Mouse (Mus musculus) kidney, adult 18-20 months (tissue): Measurements from ENCODE around the gene Alg14.
A peak's percentile ranks its signal among the peaks of the same experiment; 100 is the strongest.

Experiments
- DNase-seq: peaks from one replicate; pipeline ENCODE4 v3.0.0; 2021

Gene Alg14

DNA sequence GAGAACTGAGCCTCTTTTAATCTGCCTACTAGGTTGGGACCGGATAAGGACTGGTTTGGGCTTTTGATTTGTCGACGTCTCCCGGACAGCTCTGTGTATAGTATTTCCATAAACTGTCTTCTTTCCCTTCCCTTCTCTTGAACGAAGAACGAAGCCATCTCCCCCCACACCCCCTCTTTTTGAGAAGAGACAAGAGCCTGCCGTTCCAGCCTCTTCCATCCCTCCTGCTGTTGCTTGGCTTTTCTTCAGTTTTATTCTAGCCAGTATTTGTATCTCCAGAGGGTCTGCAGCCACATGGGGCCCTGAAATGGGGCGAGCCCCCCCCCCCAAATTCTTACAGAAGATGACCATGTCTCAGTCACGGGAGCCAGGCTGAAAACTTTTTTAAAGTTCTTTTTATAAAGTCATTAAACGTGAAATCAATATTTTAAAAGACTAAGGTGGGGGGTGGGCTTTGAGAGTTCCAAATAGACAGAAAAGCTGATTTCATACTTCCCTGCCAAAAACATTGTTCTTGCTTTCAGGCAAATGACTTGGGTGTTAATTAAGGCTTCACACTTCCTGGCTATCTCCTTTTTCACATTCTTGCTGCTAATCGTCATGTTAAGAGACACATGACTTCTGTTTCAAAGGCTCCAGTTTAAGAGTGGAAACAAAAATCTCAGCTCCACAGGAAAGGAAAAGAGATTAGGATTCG, 79.4 kb downstream of the Alg14 start:
- no peak for DNase-seq

DNA sequence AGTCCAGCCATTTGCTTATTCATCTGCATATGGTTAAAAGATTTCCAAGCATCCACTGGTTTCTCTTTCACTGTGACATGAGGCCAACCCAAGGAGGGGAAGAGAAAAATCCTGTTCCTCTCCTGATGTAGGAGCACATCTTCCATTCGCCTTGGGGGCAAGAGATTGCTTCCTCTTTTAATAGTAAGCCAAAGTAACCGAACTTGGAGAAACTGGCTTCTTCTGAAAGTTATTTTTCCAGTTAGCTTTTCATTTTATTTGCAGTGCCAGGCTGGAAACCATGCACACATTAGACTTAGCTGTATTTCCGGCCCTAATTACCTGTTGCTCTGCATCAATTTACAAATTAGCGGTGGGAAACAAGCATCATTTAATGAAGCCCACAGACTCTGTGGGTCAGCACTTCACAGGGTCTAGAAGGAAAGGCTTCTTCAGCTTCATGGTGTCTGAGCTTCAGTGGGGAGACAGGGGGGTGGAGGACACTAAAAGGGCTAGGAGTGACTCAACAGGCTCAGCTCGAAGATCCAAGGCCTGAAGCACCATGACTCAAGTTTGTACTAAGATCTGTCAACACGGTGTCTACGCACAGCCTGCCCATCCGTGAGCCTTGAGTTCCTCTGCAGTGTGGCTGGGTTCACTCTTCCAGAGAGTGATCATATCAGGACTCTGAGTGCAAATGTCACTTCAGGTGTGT, 80.1 kb downstream of the Alg14 start:
- no peak for DNase-seq

DNA sequence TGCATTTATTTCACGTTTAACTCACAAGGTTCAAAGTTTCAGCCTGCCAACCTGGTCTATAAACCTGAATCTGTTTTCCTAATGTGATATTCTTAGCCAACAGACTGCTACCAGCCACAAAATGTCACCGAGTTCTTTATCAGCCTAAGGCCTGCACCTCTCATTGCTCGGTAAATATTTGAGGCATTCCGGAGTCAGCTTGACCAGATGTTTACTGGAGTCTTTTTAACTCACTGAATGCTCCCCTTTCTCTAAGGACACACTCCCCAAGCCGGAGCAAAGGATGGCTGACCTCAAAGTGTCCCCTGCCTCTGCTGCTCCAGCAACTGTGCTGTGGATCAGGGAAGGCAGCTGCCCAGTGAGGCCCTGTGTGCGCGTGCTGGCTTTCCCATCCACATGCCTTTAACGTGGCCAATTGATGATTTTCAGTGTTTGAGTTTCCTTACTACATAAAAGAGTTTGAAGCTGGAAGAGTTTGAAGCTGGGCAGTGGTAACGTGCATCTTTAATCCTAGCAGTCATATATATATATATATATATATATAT, 82.4 kb downstream of the Alg14 start:
- DNase-seq = no peak

DNA sequence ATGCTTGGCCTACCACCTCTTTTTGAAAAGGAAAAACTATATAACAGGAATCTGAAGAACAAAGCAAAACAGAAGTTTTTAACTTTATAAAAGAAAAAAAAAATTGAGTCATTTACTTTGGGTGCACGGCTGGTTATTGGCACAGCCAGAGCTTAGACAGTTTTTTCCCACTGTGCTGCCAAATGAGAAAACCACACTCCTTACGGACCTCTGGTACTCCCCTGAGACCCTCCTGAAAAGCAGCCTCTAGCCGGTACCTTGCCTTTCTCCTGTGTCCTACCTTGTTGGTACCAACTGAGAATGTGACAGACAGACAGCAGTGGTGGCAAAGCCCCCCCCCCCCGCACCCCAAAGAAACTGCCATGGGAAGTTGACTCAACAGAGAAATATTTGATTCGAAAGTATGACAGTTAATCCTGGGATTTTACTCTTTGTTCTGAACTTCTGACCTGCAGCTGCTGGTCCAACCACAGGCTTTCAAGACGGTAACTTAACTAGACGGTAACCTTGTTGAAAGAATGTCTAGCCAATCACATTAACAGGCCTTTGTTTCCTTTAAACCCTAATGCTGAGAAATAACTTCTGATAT, 84.1 kb downstream of the Alg14 start:
- no peak for DNase-seq

DNA sequence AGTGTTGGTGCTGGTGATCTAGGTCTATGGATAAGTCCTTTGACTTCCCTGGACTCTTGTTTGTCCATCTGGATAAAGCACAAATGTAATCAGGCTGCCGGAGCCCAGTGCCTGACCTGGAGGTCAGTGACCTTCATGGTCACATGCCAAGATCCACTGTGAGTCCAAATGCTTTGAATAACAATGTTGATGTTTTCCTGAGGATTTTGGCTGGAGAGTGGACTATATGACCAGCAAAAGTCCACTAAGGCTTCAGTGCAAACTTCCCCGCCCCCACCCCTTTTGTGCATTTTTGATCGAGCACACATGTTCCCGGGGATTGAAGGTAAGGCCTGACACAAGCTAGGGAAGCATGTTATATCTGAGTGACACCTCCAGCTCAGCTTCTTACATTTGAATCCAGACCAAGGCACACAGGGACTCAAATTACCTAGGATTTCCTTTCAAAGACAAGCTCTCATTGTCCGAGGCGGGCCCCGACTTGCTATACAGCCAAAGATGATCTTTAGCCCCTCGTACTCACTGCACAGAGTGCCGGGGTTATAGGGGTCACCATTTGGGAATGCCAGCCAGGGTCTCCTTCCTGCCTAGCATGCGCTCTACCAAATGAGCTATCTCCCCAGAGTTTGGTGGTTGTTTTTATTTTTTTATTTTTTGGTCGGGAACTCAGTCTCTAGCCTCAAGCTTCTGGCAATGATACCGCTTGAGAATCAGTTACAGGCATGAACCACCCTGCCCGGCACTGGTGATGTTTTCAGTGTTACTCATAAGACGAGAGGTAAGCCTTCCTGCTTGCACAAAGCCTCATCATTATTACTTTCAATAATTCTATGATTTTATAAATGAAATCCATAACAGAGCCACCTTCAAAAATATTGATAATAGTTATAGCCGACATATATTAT, 87.4 kb downstream of the Alg14 start:
- peak; percentile 86 for DNase-seq

DNA sequence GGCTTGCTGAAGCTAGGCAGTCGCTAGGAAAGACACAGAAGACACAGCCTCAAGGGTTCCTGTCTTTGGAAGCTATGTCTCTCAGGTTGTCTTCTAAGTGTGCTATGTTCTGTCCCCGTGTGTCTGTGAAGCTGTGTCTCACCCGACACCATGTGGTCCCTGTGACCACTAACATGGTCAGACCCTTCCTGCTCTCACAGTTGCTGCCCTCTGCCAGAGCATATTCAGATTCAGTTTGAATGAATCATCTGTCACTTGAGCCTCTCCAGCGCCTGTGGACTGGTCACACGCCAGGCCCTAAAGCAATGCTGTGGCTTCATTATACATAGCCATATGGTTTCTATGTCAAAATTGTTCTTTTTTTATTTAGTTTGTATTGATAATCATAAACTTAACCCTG, 88.1 kb downstream of the Alg14 start:
- no peak for DNase-seq

DNA sequence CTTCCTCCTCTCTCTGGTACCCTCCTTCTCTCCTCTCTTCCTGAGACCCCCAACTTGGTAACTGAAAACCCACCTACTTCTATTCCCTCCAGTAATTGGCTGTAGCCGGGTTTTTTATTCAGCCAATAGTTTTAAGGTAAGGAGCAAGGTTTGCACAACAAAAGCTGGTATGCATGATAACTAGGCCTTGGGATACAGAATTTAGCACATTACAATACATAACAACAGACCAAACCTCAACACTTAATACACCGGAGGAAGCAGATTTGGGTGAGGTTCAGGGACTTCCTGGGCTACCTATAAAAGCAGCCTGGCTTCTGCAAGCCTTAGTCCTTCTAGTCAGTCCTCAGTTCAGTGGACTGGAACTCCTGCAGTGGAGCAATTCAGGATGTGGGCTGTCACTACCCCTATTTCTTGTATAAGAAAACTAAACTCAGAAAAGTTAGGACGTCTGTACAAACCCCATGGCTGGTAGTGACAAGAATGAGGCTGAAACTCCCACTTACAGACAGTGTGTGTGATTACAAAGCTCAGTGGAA, 96.0 kb downstream of the Alg14 start:
- DNase-seq = no peak

DNA sequence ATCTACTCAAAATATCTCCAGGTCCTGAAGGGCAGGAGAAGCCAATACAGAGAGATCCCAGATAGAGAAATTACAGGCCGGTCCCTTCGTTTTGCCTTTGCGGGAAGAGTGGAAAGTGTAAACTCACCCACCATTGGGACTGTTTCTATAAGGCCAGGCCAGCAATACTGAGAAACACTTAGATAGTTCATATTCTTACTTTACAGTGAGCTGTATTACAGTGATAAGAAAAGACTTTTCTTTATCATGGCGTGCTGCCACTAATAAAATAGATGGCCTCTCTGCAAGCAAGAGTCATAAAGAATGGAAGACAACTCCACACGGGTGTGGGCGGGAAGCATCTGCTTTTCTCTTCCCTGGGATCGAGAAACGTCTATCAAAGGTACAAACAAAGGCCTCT, 97.8 kb downstream of the Alg14 start:
- DNase-seq = no peak

DNA sequence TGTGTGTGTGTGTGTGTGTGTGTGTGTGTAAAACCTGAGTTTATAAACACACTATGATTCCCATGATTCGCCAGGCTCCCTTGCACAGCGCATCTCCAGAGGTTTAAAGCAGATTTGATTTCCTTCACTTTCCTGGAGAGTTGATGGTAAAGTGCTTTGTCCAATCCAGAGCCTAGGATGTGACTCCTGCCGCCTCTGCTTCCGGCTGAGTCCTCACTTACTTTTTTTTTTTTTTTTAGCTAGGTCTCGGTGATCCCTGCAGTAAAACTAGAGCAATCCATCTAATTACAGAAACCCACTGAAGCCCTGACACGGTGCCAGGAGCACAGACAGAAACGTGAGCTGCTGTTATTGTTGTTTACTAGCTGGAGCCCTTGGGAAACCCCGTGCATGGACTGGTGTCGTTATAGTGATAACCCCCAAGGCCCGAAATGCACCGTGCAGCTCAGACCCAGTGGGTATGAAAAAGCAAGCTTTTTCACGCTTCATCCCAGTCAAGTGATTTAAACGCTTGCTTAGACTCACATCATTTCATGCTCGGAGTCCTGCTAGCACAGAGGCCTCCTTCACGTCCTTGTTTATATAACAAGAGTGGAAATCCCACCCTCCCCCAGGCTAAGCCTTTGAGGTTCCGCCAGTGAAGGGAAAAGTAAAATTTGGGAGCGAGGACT, 98.4 kb downstream of the Alg14 start:
- peak; percentile 38 for DNase-seq

DNA sequence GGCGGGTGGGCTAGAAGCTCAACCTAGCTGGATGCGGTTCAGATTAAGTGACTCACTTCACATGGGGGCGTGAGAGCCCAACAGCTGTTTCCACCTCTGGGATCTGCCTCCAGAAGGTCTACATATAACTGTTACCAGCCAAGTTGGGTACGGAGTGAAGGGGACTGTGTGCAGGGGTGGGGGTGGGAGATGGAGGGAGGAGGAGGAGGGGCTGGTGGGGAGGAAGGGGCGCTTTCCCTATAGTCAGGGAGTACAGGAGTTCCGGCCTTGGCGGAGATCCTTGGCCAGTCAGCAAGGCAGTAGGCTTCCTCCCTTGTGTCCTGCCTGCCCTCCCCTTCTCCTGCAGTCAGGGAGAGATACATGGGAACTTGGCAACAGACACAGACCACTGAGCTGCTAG, 99.2 kb downstream of the Alg14 start:
- DNase-seq = no peak

DNA sequence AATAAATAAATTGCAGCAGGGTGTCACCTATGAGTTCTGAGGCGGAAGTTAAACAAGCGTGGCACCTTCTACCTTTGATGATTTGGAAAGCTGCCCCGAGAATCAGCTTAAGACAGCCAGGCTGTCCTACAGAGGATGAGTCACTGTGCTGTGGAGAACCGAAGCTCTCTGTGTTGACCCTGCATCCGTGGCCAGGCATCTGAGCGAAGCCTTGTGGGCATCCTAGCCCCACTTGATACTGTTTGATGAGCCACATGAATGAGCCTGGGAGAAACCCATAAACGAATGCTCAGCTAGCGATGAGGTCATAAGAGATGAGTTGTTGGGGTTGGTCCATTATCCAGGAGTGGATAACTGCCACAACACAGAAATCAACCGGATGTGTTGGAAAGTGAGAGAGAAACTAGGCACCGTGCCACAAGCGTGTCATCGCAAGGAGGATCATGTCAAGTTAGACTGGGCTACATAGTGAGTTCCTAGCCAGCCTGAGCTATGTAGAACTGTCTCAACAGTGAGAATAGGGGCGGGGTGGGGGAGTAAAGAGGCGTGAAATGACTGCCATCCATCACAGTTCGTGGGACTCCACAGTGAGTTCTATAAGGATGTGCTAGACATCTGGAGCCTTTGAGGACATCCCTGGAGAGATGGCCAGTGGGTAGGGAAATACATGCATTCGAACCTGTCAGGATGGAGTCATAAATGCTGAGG, 104.2 kb downstream of the Alg14 start:
- DNase-seq = no peak

DNA sequence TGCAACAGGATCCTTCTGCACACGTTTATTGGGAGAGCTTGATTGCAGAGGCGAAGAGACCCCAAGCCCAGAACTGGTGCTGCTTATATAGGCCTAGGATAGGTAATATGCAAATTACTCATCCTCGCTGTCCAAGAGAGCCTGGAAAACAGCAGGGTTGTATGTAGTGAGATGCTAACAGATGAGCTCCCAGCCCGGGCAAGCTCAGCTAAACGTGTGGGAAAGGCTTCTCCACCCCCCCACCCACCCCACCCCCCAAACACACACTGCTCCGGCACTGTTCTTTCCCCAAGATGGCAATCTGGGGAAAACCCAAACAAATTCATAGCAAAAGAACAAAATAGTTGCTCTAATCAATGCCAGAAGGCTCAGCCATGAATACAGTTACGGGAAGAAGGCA, 105.0 kb downstream of the Alg14 start:
- DNase-seq = no peak

DNA sequence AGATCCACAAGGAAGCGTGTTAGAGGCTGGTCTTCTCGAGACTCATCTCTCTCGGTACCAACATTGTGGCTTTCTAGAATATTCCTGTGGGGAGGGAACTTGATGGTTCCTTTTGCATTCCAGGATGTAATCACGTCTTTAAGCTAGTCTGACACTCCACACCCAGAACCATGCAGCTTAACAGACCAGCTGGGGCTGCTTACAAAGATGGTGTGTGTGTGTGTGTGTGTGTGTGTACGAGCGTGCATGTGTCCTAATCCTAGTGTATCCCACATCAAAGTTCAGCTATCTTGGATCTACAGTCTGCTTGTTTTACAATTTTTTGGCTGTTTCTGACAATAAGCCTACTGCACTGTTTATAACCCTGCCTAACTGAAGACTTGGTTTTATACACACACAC, 105.4 kb downstream of the Alg14 start:
- no peak for DNase-seq

DNA sequence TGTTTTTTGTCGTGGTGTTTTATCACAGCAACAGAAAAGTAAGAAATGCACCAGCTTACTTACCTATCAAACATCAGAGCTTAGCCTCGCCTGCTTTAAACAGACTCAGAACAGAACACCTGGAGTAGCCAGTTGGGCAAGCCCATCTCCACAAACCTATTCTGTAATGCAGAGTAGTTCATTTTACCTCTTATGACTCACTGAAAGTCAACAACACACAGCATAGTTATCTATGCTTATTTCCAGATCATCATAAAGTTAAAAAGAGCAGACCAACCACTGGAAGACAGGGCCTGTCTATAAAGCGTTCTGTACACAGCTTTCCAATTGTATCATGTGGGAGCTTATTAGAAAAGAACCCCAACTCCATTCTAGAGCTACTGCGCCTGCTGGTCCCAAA, 109.8 kb downstream of the Alg14 start:
- DNase-seq = no peak

DNA sequence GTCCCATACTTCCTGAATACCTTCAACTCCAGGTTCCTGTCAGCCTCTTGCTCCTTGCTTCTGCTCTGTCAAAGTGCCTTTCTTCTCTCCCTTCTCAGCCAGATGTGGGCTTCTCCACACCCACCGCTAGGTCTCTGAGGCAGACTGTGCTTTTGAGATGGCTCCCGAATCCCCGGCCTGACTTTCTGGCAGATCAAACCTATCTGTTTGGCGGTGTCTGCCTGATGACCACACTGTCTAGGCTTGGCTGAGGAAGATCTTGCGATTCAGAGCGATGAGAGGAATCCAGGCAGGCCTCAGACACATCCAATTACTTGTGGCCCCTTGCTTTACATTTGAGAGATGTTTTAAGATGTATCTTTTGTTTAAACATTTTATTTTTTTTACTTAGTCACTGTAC, 110.5 kb downstream of the Alg14 start:
- no peak for DNase-seq

DNA sequence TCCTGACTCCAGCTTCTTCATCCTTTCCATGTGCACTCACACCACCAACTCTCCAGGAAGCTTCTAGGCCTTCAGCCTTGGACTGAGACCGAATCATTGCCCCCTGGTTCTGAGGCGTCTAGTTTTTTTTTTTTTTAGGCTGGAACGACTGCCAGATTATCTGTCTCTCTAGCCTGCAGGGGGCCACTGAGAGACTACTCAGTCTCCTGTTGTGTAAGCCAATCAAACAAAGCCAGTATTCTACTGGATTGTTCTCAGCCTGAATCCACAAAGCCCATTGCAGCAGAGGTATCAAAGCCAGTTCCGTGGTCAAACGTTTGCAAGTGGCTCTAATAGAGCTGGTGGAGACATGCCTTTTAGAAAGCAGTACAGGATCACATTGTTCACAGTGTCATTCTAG, 111.9 kb downstream of the Alg14 start:
- no peak for DNase-seq

DNA sequence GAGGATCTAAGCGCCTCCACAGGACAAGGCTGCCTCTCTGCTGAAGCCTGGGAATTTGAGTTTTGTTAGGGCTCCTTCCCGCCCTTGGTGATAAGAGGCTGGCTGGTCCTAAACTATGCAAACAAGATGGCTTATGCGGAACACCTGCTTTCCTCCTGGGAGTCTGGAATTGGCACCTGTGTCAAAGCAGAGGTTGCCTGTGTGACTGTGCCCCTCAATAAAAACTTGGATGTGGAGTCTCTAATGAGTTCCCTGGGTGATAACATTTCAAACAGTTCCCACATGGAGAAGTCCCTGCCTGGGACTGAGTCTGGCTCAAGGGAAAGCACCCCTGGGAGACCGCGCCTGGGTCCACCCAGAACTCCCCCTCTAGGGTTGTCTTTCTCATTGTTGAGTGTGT, 113.5 kb downstream of the Alg14 start:
- DNase-seq = no peak

DNA sequence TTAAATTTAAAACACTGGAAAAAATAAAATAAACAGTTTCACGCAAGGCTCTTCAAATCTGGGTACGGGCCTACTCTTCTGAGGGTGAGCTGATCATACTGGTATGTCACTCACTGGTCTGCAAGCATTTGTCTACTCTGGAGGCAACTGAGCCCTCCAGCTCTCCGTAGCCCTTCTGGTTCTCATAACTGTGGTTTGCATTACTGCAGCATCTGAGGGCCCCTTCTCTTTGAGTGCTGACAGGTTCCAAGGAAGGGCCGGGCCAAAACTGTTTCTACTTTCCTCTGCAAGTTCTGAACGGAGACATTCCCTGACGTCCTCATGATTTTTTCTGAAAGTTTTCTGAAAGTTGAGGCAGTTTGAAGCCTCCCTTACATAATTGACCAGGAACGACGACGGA, 115.8 kb downstream of the Alg14 start:
- DNase-seq = no peak

DNA sequence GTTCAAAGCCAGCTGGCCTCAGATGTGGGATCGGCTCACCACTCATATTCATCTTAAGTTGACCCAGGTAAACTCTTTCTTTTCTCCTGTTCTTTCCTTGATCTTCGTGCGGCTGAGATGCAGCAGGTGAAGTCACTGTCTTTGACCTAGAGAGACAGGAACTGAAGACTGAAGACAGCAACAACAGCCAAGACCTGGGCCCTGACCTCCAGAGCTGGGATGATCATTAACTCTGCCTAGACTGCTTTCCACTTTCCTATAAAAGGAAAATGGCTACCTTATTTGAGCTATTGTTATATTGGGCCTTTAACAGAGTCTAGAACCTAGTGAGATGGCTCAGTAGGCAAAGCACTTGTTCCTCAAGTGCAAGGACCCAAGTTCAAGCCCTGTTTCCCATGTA, 116.8 kb downstream of the Alg14 start:
- DNase-seq = peak; percentile 27

DNA sequence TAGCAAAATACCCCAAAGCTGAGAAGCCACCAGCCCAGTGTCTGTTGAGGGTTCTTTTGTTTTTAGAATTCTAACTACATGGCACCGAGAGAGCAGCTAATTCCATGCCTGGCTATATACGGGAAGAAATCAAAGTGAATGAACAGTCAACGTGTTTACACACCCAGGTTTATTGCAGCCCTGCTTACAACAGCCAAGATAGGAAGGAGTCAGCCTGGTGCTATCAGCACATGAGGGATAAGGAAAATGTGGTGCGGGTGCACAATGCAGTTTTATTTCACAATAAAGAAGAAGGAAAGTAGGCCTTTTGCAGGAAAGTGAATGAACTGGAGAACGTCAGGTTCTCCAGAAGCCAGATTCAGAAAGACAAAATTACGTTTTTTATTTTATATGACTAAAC, 119.9 kb downstream of the Alg14 start:
- DNase-seq = no peak
